Mouse (Mus musculus): ENCODE measurements around the gene Rsg1.
A peak's percentile ranks its signal among the peaks of the same experiment; 100 is the strongest.

Rsg1 gene

GRCm38 (mm10) chr4:141213770-141214336 is at the start of gene Rsg1:
Rsg1 (plus strand) TSS chr4:141213956.
- peak; percentile 96 for DNase-seq (ENCODE audit: low read depth, low spot score)
- no peaks in the 10 kb centered on the region for H3K36me3 ChIP-seq (ENCODE audit: control insufficient read depth, insufficient read depth, low read length, poor library complexity, severe bottlenecking)
- no peaks in the 10 kb centered on the region for H3K27me3 ChIP-seq (ENCODE audit: control insufficient read depth, insufficient read depth, low read length, poor library complexity, severe bottlenecking)

- H3K27me3 ChIP-seq (ENCODE audit: control insufficient read depth, insufficient read depth, low read length, poor library complexity, severe bottlenecking), result no peaks in the 10 kb centered on the region
- no peaks in the 10 kb centered on the region for H3K36me3 ChIP-seq (ENCODE audit: control insufficient read depth, insufficient read depth, low read length, poor library complexity, severe bottlenecking)
- no peak for DNase-seq (ENCODE audit: low read depth, low spot score)
Observed at GRCm38 (mm10) chr4:141165744-141166292, 47.9 kb upstream of the Rsg1 start.

- no peaks in the 10 kb centered on the region; the same call in 1 of the 2 replicates for H3K36me3 ChIP-seq (ENCODE audit: control insufficient read depth, insufficient read depth, low read length, poor library complexity, severe bottlenecking)
- DNase-seq (ENCODE audit: low read depth, low spot score), result no peak
Observed at GRCm38 (mm10) chr4:141167156-141167555, 46.6 kb upstream of the Rsg1 start.

GRCm38 (mm10) chr4:141172121-141172520 is 41.6 kb upstream of the Rsg1 start:
- H3K36me3 ChIP-seq (ENCODE audit: control insufficient read depth, insufficient read depth, low read length, poor library complexity, severe bottlenecking), result no peaks in the 10 kb centered on the region; the same call in 1 of the 2 replicates
- DNase-seq (ENCODE audit: low read depth, low spot score), result no peak
- H3K27me3 ChIP-seq (ENCODE audit: control insufficient read depth, insufficient read depth, low read length, poor library complexity, severe bottlenecking), result no peaks in the 10 kb centered on the region

More at GRCm38 (mm10) chr4:141167156-141167555, 46.6 kb upstream of the Rsg1 start:
- H3K27me3 ChIP-seq (ENCODE audit: control insufficient read depth, insufficient read depth, low read length, poor library complexity, severe bottlenecking), result no peaks in the 10 kb centered on the region

- no peak for DNase-seq (ENCODE audit: low read depth, low spot score)
- Histone ChIP-seq H3K36me3 (ENCODE audit: control insufficient read depth, insufficient read depth, low read length, poor library complexity, severe bottlenecking) (no peaks in the 10 kb centered on the region; the same call in none of the 2 replicates), H3K27me3 (ENCODE audit: control insufficient read depth, insufficient read depth, low read length, poor library complexity, severe bottlenecking) (no peaks in the 10 kb centered on the region)
Observed at GRCm38 (mm10) chr4:141175783-141176182, 38.0 kb upstream of the Rsg1 start.

- Histone ChIP-seq H3K27me3 (ENCODE audit: control insufficient read depth, insufficient read depth, low read length, poor library complexity, severe bottlenecking) (no peaks in the 10 kb centered on the region), H3K36me3 (ENCODE audit: control insufficient read depth, insufficient read depth, low read length, poor library complexity, severe bottlenecking) (peaks cover under 1% of the 10 kb centered on the region)
- DNase-seq (ENCODE audit: low read depth, low spot score), result no peak
Observed at GRCm38 (mm10) chr4:141176328-141176838, 37.4 kb upstream of the Rsg1 start.

GRCm38 (mm10) chr4:141178500-141178899 is 35.3 kb upstream of the Rsg1 start:
- DNase-seq (ENCODE audit: low read depth, low spot score), result no peak
- peaks cover 3% of the 10 kb centered on the region for H3K36me3 ChIP-seq (ENCODE audit: control insufficient read depth, insufficient read depth, low read length, poor library complexity, severe bottlenecking)

GRCm38 (mm10) chr4:141180831-141181230 is 32.9 kb upstream of the Rsg1 start:
- no peak for DNase-seq (ENCODE audit: low read depth, low spot score)
- H3K27me3 ChIP-seq (ENCODE audit: control insufficient read depth, insufficient read depth, low read length, poor library complexity, severe bottlenecking), result no peaks in the 10 kb centered on the region
- H3K36me3 ChIP-seq (ENCODE audit: control insufficient read depth, insufficient read depth, low read length, poor library complexity, severe bottlenecking), result peaks cover 3% of the 10 kb centered on the region

More at GRCm38 (mm10) chr4:141178500-141178899, 35.3 kb upstream of the Rsg1 start:
- H3K27me3 ChIP-seq (ENCODE audit: control insufficient read depth, insufficient read depth, low read length, poor library complexity, severe bottlenecking), result no peaks in the 10 kb centered on the region

- Histone ChIP-seq H3K36me3 (ENCODE audit: control insufficient read depth, insufficient read depth, low read length, poor library complexity, severe bottlenecking) (peaks cover 3% of the 10 kb centered on the region), H3K27me3 (ENCODE audit: control insufficient read depth, insufficient read depth, low read length, poor library complexity, severe bottlenecking) (no peaks in the 10 kb centered on the region)
- DNase-seq (ENCODE audit: low read depth, low spot score), result no peak
Observed at GRCm38 (mm10) chr4:141181981-141182380, 31.8 kb upstream of the Rsg1 start.

GRCm38 (mm10) chr4:141183932-141184331 is 29.8 kb upstream of the Rsg1 start:
- H3K36me3 ChIP-seq (ENCODE audit: control insufficient read depth, insufficient read depth, low read length, poor library complexity, severe bottlenecking), result peaks cover 3% of the 10 kb centered on the region
- DNase-seq (ENCODE audit: low read depth, low spot score), result no peak
- H3K27me3 ChIP-seq (ENCODE audit: control insufficient read depth, insufficient read depth, low read length, poor library complexity, severe bottlenecking), result no peaks in the 10 kb centered on the region

- Histone ChIP-seq H3K36me3 (ENCODE audit: control insufficient read depth, insufficient read depth, low read length, poor library complexity, severe bottlenecking) (peaks cover 3% of the 10 kb centered on the region), H3K27me3 (ENCODE audit: control insufficient read depth, insufficient read depth, low read length, poor library complexity, severe bottlenecking) (no peaks in the 10 kb centered on the region)
- DNase-seq (ENCODE audit: low read depth, low spot score), result no peak
Observed at GRCm38 (mm10) chr4:141184426-141184825, 29.3 kb upstream of the Rsg1 start.

- no peaks in the 10 kb centered on the region; the same call in 1 of the 2 replicates for H3K36me3 ChIP-seq (ENCODE audit: control insufficient read depth, insufficient read depth, low read length, poor library complexity, severe bottlenecking)
- H3K27me3 ChIP-seq (ENCODE audit: control insufficient read depth, insufficient read depth, low read length, poor library complexity, severe bottlenecking), result no peaks in the 10 kb centered on the region
- no peak for DNase-seq (ENCODE audit: low read depth, low spot score)
Observed at GRCm38 (mm10) chr4:141186923-141187836, 26.6 kb upstream of the Rsg1 start.

- Histone ChIP-seq H3K36me3 (ENCODE audit: control insufficient read depth, insufficient read depth, low read length, poor library complexity, severe bottlenecking) (0 out of 2 replicates have a peak, but pooled peaks cover 5% of the 10 kb centered on the region), H3K27me3 (ENCODE audit: control insufficient read depth, insufficient read depth, low read length, poor library complexity, severe bottlenecking) (no peaks in the 10 kb centered on the region)
- no peak for DNase-seq (ENCODE audit: low read depth, low spot score)
Observed at GRCm38 (mm10) chr4:141191294-141191693, 22.5 kb upstream of the Rsg1 start.

- H3K27me3 ChIP-seq (ENCODE audit: control insufficient read depth, insufficient read depth, low read length, poor library complexity, severe bottlenecking), result no peaks in the 10 kb centered on the region
- DNase-seq (ENCODE audit: low read depth, low spot score), result no peak
- H3K36me3 ChIP-seq (ENCODE audit: control insufficient read depth, insufficient read depth, low read length, poor library complexity, severe bottlenecking), result peaks cover 8% of the 10 kb centered on the region; the same call in 1 of the 2 replicates
Observed at GRCm38 (mm10) chr4:141194553-141194952, 19.2 kb upstream of the Rsg1 start.

All from splenic B cell, adult 2 months (primary cell).